Mouse (Mus musculus) olfactory bulb, adult 2 months (tissue): Measurements from ENCODE around the gene Opn1sw. TPM values are rescaled to one million over a fixed set of nuclear protein-coding genes. Genes with fewer than 3 reads are reported as not detected.

Experiments used
- H3K27ac ChIP-seq: fragments of 200-500 bp; 2 replicates; pipeline ENCODE4 v1.5.1; 2012; ENCODE audit warnings: low read depth, low read length; ENCODE audit not compliant: insufficient read depth
- H3K4me1 ChIP-seq: fragments of 200-500 bp; 2 replicates; pipeline ENCODE4 v1.6.1; 2012; ENCODE audit warnings: low read length; ENCODE audit not compliant: control insufficient read depth, insufficient read depth
- H3K4me3 ChIP-seq: fragments of 200-500 bp; 2 replicates; pipeline ENCODE4 v1.5.1; 2012; ENCODE audit warnings: mild to moderate bottlenecking, low read depth, low read length, moderate library complexity; ENCODE audit not compliant: insufficient read depth
- CTCF ChIP-seq: fragments of 200-500 bp; IDR thresholded peaks from 2 replicates; pipeline ENCODE4 v1.5.1; 2012; ENCODE audit warnings: low read depth, mild to moderate bottlenecking, low read length, moderate library complexity; ENCODE audit not compliant: insufficient read depth
- POLR2A ChIP-seq: fragments of 200-500 bp; IDR thresholded peaks from 2 replicates; pipeline ENCODE4 v1.6.1; 2012; ENCODE audit warnings: mild to moderate bottlenecking, low read depth, low read length, moderate library complexity; ENCODE audit not compliant: insufficient read depth
- WGBS: fragments of 180-500 bp; shearing (Covaris S2); methylation state at CpG from one replicate; pipeline ENCODE4 v1.1.7; 2018; 5-methylcytosine and 5-hydroxymethylcytosine counted together
- polyA plus RNA-seq: library from polyadenylated mRNA; stranded (reverse); fragments of >200 nt; gene quantifications from 2 replicates; pipeline ENCODE4 v1.2.4, GENCODE M21; 2012; ENCODE audit warnings: low replicate concordance; ENCODE audit not compliant: missing spikeins, insufficient read depth, insufficient read length

The Opn1sw gene
- polyA plus RNA-seq, 1 experiment, result not detected

DNA sequence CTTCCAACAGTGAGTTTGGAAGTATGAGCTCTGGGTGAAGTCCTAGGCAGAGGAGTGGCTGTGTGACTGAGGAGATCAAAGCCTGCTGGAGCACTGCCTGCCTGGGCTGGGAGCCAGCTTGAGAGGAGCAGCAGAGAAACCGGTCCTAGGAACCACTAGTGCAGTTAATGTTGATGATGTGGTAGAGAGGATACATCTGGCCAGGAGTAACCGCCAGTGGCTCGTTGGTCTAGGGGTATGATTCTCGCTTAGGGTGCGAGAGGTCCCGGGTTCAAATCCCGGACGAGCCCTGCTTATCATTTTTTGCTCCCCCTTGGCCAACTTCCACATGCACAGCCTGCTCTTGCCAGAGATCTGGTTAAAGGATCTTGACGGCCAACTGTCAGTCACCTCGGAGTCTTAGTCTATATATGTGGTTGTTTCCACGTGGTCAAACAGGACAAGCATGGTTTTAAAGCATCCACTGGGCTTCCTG lies 375 bp upstream of the Opn1sw start:
- H3K27ac ChIP-seq, result no peak overlapping the region
- H3K4me3 ChIP-seq, result no peak overlapping the region
- no peaks in the 10 kb centered on the region for H3K4me1 ChIP-seq
- no peak for TF ChIP-seq POLR2A
- TF ChIP-seq CTCF, result no peak
- 17% methylated on average over 11 of the region's 11 CpGs for WGBS

DNA sequence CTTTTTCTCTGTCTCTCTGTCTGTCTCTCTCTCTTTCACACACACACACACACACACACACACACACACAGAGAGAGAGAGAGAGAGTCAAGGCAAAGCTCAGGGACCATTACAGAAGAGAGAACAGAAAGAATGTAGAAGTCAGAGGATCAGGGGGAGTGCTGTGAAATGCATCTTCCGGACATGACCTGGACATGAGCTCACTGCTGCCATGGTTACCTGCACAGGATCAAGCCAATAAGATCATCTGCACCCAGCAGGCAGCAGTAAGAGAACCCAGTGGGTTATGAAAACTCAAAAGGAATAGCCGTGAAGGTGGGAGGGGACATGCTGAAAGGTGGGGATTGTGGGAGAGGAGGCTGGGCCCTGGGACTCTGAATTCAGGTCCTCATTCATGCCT lies 5.8 kb downstream of the Opn1sw start:
- 49% methylated on average over 2 of the region's 2 CpGs for WGBS
- Histone ChIP-seq H3K4me3 (no peak overlapping the region), H3K27ac (no peak overlapping the region), H3K4me1 (no peaks in the 10 kb centered on the region)
- TF ChIP-seq CTCF (no peak), POLR2A (no peak)

DNA sequence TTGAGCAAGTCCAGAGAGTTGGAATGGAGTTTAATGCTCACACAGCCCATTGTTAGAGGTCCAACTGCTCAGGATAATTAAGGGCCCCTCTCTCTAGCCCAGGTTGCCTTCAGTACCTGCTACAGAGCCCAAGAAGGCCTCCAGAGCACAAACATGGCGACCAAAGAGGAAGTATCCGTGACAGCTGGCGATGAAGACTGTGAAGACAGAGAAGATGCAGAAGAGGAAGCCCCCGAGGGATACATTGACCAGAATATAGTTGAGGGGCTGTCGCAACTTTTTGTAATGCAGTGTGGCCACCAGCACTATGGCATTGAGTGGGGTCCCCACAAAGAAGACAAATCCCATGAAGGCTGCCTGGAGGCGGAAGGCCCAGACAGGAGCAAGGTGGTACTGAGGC lies 8.3 kb downstream of the Opn1sw start:
- Histone ChIP-seq H3K4me1 (no peaks in the 10 kb centered on the region), H3K27ac (no peak overlapping the region), H3K4me3 (no peak overlapping the region)
- TF ChIP-seq POLR2A (no peak), CTCF (no peak)
- WGBS, result 94% methylated on average over 6 of the region's 6 CpGs

DNA sequence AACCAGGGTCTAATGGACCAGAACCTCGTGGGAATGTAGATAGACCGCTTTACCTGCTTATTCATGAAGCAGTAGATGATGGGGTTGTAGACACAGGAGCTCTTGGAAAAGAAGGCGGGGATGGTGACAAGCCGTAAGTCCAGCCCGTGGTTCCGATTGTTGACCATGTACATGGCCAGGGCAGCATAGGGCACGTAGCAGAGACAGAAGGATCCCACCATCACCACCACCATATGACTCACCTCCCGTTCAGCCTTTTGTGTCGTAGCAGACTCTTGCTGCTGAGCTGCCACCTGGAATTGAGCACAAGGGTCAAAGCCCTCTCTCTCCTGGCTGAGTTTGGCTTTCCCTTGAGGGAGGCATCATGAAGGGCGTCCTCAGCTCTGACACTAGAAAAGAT lies 9.6 kb downstream of the Opn1sw start:
- 94% methylated on average over 10 of the region's 10 CpGs for WGBS
- no peak overlapping the region for H3K27ac ChIP-seq
- H3K4me3 ChIP-seq, result no peak overlapping the region
- TF ChIP-seq POLR2A, result no peak
- no peak for TF ChIP-seq CTCF
- H3K4me1 ChIP-seq, result no peaks in the 10 kb centered on the region

DNA sequence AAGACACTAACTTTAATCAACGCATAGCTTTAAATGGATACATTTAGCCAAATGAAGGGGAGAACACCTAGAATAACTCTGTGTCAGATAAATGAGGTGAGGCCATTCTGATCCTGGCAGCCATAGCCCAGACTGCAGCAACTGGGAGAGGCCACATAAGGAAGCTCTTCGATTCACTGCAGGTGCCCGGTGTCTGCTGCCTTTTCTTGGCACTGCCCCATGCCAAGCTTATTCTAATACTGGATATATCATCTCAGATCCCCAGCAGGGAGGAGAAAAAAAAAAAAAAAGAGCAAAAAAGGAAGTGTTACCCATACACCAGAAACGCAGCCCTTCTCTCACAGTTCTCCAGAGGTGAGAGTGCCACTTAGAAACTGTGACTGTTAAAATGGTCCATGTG lies 10.9 kb downstream of the Opn1sw start:
- TF ChIP-seq CTCF (no peak), POLR2A (no peak)
- H3K4me1 ChIP-seq, result no peaks in the 10 kb centered on the region
- no peak overlapping the region for H3K4me3 ChIP-seq
- WGBS, result 74% methylated on average over 4 of the region's 4 CpGs
- H3K27ac ChIP-seq, result no peak overlapping the region

DNA sequence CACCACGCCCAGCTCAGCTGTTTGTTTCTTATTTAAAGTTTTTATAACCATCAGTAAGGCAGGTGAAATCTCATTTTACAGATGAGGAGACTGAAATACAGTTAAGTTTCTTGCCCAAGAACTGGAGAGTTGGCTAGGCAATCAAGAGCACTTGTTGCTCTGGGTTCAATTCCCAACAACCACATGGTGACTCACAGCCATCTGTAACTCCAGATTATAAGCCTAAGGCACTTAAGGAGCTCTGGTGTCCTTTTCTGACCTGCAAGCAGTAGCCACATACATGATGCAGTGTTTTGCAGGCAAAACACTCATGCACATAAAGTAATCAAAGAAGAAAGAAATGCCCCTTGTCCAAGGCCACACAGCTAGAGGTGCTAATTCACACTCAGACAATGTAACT lies 23.0 kb downstream of the Opn1sw start:
- 100% methylated on average over 1 of the region's 1 CpGs for WGBS
- no peak overlapping the region for H3K27ac ChIP-seq
- H3K4me1 ChIP-seq, result no peaks in the 10 kb centered on the region
- TF ChIP-seq POLR2A (no peak), CTCF (no peak)
- no peak overlapping the region for H3K4me3 ChIP-seq

DNA sequence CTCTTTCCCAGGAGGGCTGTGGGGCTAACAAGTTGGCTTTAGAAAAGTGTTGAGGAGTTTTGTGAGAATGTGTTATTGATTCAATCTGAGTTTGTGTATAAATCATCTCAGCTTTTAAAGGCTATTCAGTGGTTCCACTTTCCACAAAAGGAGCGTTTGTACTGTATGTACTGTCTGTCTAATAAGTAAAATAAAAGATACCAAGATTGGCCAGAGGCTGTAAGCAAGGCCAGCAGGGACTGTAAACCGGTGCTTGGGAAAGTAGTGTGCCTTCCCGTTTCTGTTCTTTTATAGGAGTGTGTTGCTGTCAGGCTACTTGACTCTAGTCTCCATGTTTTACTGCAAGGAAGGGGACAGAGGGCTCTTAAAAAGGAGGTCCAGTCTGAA lies 25.1 kb downstream of the Opn1sw start:
- H3K4me1 ChIP-seq, result no peaks in the 10 kb centered on the region
- H3K27ac ChIP-seq, result no peak overlapping the region
- TF ChIP-seq POLR2A (no peak), CTCF (no peak)
- H3K4me3 ChIP-seq, result no peak overlapping the region
- 41% methylated on average over 3 of the region's 3 CpGs for WGBS

DNA sequence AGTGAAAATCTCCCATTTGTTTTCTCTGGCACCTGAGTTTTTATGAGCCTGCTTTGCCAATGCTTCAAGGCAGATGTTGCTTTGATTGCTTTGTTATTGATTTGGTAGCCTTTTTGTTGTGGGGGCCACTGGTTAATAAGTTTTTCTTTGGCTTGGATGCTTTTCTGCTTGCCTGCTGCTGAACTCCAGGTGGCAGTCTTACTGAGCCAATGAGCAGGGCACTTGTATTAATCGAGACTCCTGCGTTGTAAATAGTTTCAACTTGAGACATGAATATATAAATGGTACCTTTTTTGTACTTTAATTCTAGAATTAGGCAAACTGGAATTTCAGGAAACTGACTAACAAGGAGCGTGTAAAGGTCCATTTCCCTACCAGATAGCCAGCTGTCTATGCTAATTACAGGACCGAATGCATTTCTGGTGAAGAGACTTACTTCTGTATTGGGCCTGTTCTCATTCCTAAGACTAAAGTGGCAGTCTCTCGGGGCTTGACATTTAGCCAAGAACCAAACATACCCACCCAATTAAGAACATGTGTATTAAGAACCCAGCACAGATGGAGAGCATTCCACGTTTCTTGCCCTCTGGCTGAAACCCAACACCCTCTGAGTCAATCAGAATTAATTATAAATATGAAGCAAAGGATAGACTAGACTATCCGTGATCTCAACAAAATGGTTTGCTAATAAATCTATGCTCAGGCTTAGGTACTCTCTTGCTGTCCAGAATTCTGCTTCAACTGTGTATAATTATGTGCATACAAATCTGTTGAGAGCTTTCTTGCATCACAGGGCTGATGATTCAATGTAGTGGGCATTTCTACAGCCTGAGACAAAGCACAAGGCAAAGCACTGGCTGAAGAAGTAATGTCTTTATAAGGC lies 25.8 kb downstream of the Opn1sw start:
- TF ChIP-seq CTCF, result no peak
- no peak for TF ChIP-seq POLR2A
- Histone ChIP-seq H3K4me3 (no peak overlapping the region), H3K4me1 (peaks cover under 1% of the 10 kb centered on the region; the same call in 1 of the 2 replicates), H3K27ac (no peak overlapping the region)
- 24% methylated on average over 7 of the region's 7 CpGs for WGBS

DNA sequence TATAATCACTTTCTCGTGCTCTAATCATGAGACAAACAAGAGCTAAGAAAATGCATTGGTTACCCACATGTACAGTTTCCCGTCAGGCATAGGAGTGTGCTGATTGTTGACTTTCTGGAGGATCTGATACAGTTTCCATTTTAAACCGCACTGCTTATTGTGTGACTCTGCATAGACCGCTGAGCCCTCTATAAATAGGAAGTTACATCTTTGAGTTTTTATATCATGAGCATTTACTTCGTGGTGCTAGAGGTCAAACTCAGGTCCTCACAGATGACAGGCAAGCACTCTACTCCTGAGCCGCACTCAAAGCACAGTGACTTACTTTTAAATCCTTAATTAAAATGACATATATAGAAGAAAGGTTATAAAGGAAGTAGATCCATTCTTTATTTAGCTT lies 28.1 kb downstream of the Opn1sw start:
- WGBS, result 57% methylated on average over 6 of the region's 6 CpGs
- TF ChIP-seq CTCF (no peak), POLR2A (no peak)
- peaks cover 2% of the 10 kb centered on the region; the same call in 1 of the 2 replicates for H3K4me1 ChIP-seq
- H3K4me3 ChIP-seq, result no peak overlapping the region
- H3K27ac ChIP-seq, result no peak overlapping the region
